Mouse (Mus musculus) liver, adult 2 months (tissue): ENCODE measurements at regions not wholly inside any gene's neighbourhood (a gene's known extent, or its start where the extent isn't known, plus 50 kb on each side); places are given as distances from the start of the nearest gene placed in this dataset.

Source experiments
- DNase-seq: peaks from one replicate; pipeline ENCODE4 v3.0.0-alpha.2; 2011; ENCODE audit warnings: low read depth, low spot score; ENCODE audit errors: extremely low read depth
- H3K27ac ChIP-seq: fragments of 200-500 bp; replicated peaks from 2 replicates; pipeline ENCODE4 v1.5.1; 2012; ENCODE audit warnings: low read depth, mild to moderate bottlenecking, control low read depth, inconsistent platforms, low read length; ENCODE audit not compliant: insufficient read depth
- H3K27me3 ChIP-seq: fragments of 200-500 bp; 2 replicates; pipeline ENCODE4 v1.6.1; 2012; ENCODE audit warnings: mild to moderate bottlenecking, moderate library complexity, low read length, inconsistent platforms; ENCODE audit not compliant: control insufficient read depth, insufficient read depth
- H3K36me3 ChIP-seq: fragments of 200-500 bp; 2 replicates; pipeline ENCODE4 v1.6.1; 2012; ENCODE audit warnings: low read length, inconsistent platforms; ENCODE audit not compliant: control insufficient read depth, insufficient read depth
- H3K4me1 ChIP-seq: fragments of 200-500 bp; 2 replicates; pipeline ENCODE4 v1.6.1; 2011; ENCODE audit warnings: low read length; ENCODE audit not compliant: control insufficient read depth, insufficient read depth
- H3K4me3 ChIP-seq: fragments of 200-500 bp; 2 replicates; pipeline ENCODE4 v1.5.1; 2011; ENCODE audit warnings: low read depth, mild to moderate bottlenecking, control low read depth, low read length, moderate library complexity; ENCODE audit not compliant: insufficient read depth
- H3K79me2 ChIP-seq: fragments of 200-500 bp; 2 replicates; pipeline ENCODE4 v1.6.1; 2012; ENCODE audit warnings: inconsistent platforms, mild to moderate bottlenecking, low read length, moderate library complexity; ENCODE audit not compliant: control insufficient read depth, insufficient read depth
- H3K9ac ChIP-seq: fragments of 200-500 bp; 2 replicates; pipeline ENCODE4 v1.6.1; 2012; ENCODE audit warnings: low read depth, mild to moderate bottlenecking, control low read depth, inconsistent platforms, low read length
- CTCF ChIP-seq: fragments of 200-500 bp; IDR thresholded peaks from 2 replicates; pipeline ENCODE4 v1.5.1; 2011; ENCODE audit warnings: low read depth, low read length, control low read depth
- POLR2A ChIP-seq: fragments of 200-500 bp; IDR thresholded peaks from 2 replicates; pipeline ENCODE4 v1.6.1; 2011; ENCODE audit warnings: low read length, control low read depth; ENCODE audit not compliant: insufficient read depth; ENCODE audit errors: extremely low read depth
- WGBS: fragments of 180-500 bp; shearing (Covaris S2); methylation state at CpG from one replicate; pipeline ENCODE4 v1.1.7; 2018; 5-methylcytosine and 5-hydroxymethylcytosine counted together

DNA sequence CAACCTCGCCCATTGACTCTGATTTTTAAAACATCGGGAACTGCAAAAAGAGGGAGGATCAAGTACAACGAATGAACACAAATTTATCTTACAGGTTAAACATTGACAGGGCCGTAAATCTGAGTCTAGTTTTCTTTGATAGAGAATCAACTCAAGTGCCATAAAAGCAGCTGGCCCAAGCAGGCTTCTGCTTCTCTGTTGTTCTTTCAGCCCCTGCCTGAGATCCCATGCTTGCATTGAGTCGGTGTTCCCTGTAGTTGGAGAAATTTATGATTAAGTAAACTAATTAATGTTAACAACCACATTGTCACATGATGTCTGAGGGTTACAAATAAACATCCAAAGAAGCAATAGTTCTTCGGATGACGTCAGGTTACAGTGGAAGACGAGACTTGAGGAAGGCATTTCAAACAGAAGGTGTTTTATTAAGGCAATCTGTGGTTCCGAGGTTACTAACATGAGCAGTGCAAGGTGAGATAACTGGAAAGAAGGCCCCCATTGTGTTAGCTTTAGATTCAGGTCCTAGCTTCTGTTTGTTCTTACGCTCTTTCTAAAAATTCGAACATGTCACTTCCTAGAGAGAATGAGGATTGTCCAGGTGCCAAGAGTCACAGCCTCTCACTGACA lies 233.9 kb upstream of the Pde3a start:
- DNase-seq = no peak
- 80% methylated on average over 11 of the region's 11 CpGs for WGBS
- no peak for TF ChIP-seq POLR2A
- no peak for TF ChIP-seq CTCF
- no peak overlapping the region for H3K27ac ChIP-seq
- H3K4me3 ChIP-seq = no peak overlapping the region
- no peaks in the 10 kb centered on the region for H3K79me2 ChIP-seq
- H3K4me1 ChIP-seq = no peaks in the 10 kb centered on the region
- H3K9ac ChIP-seq = no peak overlapping the region
- H3K36me3 ChIP-seq = no peaks in the 10 kb centered on the region
- no peaks in the 10 kb centered on the region for H3K27me3 ChIP-seq

DNA sequence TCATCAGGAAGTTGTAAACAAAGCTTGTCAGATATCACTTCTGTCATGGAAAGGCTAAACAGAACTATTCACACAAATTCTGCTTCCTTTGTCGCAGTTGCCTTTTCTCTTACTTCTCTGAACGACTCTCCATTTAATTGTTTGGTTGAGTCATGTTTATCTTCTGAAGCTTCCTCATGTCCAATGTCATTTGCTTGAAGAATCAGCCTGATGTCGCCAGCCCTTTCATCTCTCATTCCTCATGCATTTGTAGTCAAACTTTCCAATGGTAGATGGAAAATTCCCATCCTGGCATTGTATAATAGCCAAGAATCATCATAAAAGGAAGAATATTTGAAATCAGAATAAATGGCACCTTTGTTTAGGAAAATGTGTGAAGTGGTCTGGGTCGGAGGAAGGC lies 225.6 kb upstream of the Pde3a start:
- no peaks in the 10 kb centered on the region for H3K79me2 ChIP-seq
- no peaks in the 10 kb centered on the region for H3K36me3 ChIP-seq
- H3K27me3 ChIP-seq = no peaks in the 10 kb centered on the region
- H3K27ac ChIP-seq = no peak overlapping the region
- WGBS = 76% methylated on average over 4 of the region's 4 CpGs
- no peak overlapping the region for H3K4me3 ChIP-seq
- no peak for DNase-seq
- H3K4me1 ChIP-seq = no peaks in the 10 kb centered on the region
- H3K9ac ChIP-seq = no peak overlapping the region
- no peak for TF ChIP-seq CTCF
- no peak for TF ChIP-seq POLR2A

DNA sequence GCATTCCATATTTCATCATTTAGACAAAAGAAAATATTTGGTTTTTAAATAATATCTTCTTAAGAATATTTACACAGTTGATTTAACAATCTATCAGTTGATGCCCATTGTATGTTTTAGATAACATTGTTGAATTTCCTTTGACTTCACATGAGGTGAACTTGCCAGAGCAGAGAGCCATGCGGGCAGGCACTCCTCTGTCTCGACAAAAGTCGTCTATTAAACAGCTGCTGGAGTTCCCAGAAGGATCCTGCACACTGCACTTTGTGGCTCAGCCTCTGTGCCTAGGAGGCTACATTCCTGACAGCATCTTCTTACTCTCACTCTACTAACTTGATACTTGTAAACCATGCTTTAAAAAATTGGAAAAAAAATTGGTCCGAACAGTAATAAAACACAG lies 221.7 kb upstream of the Pde3a start:
- H3K36me3 ChIP-seq = no peaks in the 10 kb centered on the region
- no peaks in the 10 kb centered on the region for H3K27me3 ChIP-seq
- TF ChIP-seq CTCF (no peak), POLR2A (no peak)
- 38% methylated on average over 4 of the region's 4 CpGs for WGBS
- H3K9ac ChIP-seq = no peak overlapping the region
- DNase-seq = no peak
- no peaks in the 10 kb centered on the region for H3K79me2 ChIP-seq
- no peak overlapping the region for H3K4me3 ChIP-seq
- no peaks in the 10 kb centered on the region for H3K4me1 ChIP-seq
- no peak overlapping the region for H3K27ac ChIP-seq

DNA sequence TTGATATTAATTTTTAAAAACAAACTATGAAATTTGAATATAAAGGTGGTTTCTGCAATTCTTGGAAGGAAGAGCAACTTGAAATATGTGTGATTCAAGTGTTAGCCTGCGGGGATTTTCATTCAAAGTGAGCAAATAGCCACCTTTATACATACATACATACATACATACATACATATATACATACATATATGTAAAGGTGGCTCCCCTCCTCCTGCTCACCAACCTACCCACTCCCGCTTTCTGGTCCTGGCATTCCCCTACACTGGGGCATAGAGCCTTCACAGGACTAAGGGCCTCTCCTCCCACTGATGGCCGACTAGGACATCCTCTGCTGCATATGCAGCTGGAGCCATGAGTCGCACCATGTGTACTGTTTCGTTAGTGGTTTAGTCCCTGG lies 221.3 kb upstream of the Pde3a start:
- Histone ChIP-seq H3K27ac (no peak overlapping the region), H3K79me2 (no peaks in the 10 kb centered on the region)

DNA sequence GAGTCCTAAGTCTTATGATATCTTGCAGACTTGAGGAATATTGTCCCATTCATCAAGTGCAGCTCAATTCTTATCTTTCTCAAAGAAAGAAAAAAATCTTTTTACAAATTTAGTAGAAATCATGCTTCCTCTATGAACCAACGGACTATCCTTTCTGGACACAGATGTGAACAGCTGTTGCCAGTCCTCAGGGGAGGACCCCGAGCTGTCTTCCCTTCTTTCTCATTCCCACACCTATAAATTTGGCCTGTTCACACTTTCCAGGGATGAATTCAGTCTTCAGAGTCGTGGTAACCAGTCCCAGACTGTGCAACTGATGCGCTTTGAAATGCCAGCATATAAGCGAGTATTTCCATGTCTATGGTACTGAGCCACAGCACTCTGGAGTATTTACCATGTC lies 214.2 kb upstream of the Pde3a start:
- Histone ChIP-seq H3K79me2 (no peaks in the 10 kb centered on the region), H3K36me3 (no peaks in the 10 kb centered on the region), H3K27ac (no peak overlapping the region), H3K4me1 (no peaks in the 10 kb centered on the region), H3K9ac (no peak overlapping the region), H3K27me3 (no peaks in the 10 kb centered on the region), H3K4me3 (no peak overlapping the region)
- TF ChIP-seq POLR2A (no peak), CTCF (no peak)
- DNase-seq = no peak
- WGBS = 78% methylated on average over 5 of the region's 5 CpGs

More for the DNA sequence above, 221.3 kb upstream of the Pde3a start:
- H3K4me3 ChIP-seq = no peak overlapping the region
- H3K9ac ChIP-seq = no peak overlapping the region
- H3K36me3 ChIP-seq = no peaks in the 10 kb centered on the region
- 79% methylated on average over 5 of the region's 5 CpGs for WGBS
- no peaks in the 10 kb centered on the region for H3K4me1 ChIP-seq
- TF ChIP-seq POLR2A = no peak
- TF ChIP-seq CTCF = no peak
- no peak for DNase-seq
- no peaks in the 10 kb centered on the region for H3K27me3 ChIP-seq

DNA sequence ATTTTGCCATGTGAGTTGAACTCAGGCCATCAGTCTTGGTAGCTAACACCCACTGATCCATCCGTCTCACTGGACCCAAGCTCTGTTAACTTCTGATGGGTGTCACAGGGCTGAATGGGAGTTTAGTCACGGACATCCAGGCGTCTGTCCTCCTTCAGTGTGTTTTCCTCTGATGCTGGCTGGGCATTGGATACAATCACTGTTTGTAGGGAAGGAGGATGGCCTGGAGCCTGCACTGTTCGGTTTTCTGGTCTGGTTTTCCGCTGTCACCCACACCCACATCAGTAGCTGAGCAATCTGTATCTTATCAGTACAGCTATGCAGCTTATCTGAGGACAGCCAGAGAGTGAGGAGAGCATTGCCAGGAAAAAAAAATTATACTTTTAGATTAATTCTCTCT lies 207.7 kb upstream of the Pde3a start:
- H3K27me3 ChIP-seq = peaks cover 3% of the 10 kb centered on the region; the same call in 1 of the 2 replicates
- no peak for TF ChIP-seq POLR2A
- no peak for TF ChIP-seq CTCF
- 50% methylated on average over 5 of the region's 5 CpGs for WGBS

More for the DNA sequence above, 207.7 kb upstream of the Pde3a start:
- no peaks in the 10 kb centered on the region for H3K79me2 ChIP-seq
- H3K4me3 ChIP-seq = no peak overlapping the region
- H3K36me3 ChIP-seq = no peaks in the 10 kb centered on the region
- no peaks in the 10 kb centered on the region for H3K4me1 ChIP-seq
- peak; percentile 8 for DNase-seq
- H3K9ac ChIP-seq = no peak overlapping the region
- no peak overlapping the region for H3K27ac ChIP-seq
